ENCODE assay signal across 12 mouse cellular contexts in genomic region chr4:117609371-117610039, GRCm38 (mm10). TPM values are rescaled to one million over a fixed set of nuclear protein-coding genes. Genes with fewer than 3 reads are reported as not detected.
DNase-seq lines count a peak whose midpoint lies in the region; ATAC-seq lines count a peak whose summit lies in the region.
"Had no signal": no experiment of that assay in that cellular context is flagged by ENCODE, and none has a peak within 500 bp of the region (broad histone marks: within the 10 kb centered on the region; RNA-seq: fewer than 3 reads in every experiment).

No protein-coding gene starts in this region.

- no peak for DNase-seq in heart, postnatal 36 days
- peak; percentile 78 for DNase-seq in midbrain, embryonic 11.5 days (ENCODE audit: low spot score, missing footprints)
- no peak for DNase-seq in midbrain, embryonic 10.5 days (ENCODE audit: low spot score)
- no peak for DNase-seq in ovary, postnatal 14 days (ENCODE audit: low spot score)
- DNase-seq: cerebellum, postnatal 10 days; kidney, postnatal 4 days had no signal

- H3K27me3 ChIP-seq in heart, embryonic 14.5 days (ENCODE audit: control insufficient read depth, insufficient read depth, low read length) = no peaks in the 10 kb centered on the region
- no peaks in the 10 kb centered on the region for H3K27me3 ChIP-seq in midbrain, embryonic 11.5 days (ENCODE audit: control insufficient read depth, insufficient read depth, low read length)
- no peaks in the 10 kb centered on the region for H3K27me3 ChIP-seq in midbrain, embryonic 10.5 days (ENCODE audit: low read depth, poor library complexity, severe bottlenecking)
- H3K27me3 ChIP-seq in embryonic facial prominence, embryonic 12.5 days = no peaks in the 10 kb centered on the region
- H3K27me3 ChIP-seq in liver, embryonic 15.5 days = no peaks in the 10 kb centered on the region
- no peaks in the 10 kb centered on the region for H3K27me3 ChIP-seq in intestine, embryonic 15.5 days (replicated peaks)
- H3K27me3 ChIP-seq: CH12.LX had no signal

- H3K27ac ChIP-seq in heart, embryonic 14.5 days (replicated peaks in 1 of 2; ENCODE audit: control insufficient read depth in 1 of 2, insufficient read depth in 1 of 2, low read depth in 2 of 2, low read length in 2 of 2) = 0 out of 4 replicates have a peak overlapping the region, but pooled peaks have one; percentile 7 to 19
- no peak overlapping the region for H3K27ac ChIP-seq in midbrain, embryonic 11.5 days (ENCODE audit: low read depth, low read length)
- no peak overlapping the region for H3K27ac ChIP-seq in midbrain, embryonic 10.5 days (replicated peaks)
- H3K27ac ChIP-seq in embryonic facial prominence, embryonic 12.5 days = peak overlapping the region; percentile 37; the same call in 1 of the 2 replicates
- no peak overlapping the region for H3K27ac ChIP-seq in liver, embryonic 15.5 days (replicated peaks)
- no peak overlapping the region for H3K27ac ChIP-seq in intestine, embryonic 15.5 days

- peaks cover 23 to 48% of the 10 kb centered on the region in 2 experiments for H3K4me1 ChIP-seq in heart, embryonic 14.5 days (ENCODE audit: control insufficient read depth in 2 of 2, insufficient read depth in 2 of 2, low read length in 2 of 2)
- peaks cover 18% of the 10 kb centered on the region for H3K4me1 ChIP-seq in midbrain, embryonic 11.5 days (ENCODE audit: control insufficient read depth, insufficient read depth, low read length)
- H3K4me1 ChIP-seq in midbrain, embryonic 10.5 days = peaks cover 39% of the 10 kb centered on the region
- H3K4me1 ChIP-seq in embryonic facial prominence, embryonic 12.5 days = peaks cover 37% of the 10 kb centered on the region
- peaks cover 43% of the 10 kb centered on the region for H3K4me1 ChIP-seq in liver, embryonic 15.5 days (replicated peaks)
- no peaks in the 10 kb centered on the region for H3K4me1 ChIP-seq in intestine, embryonic 15.5 days (replicated peaks)

- H3K9ac ChIP-seq in heart, embryonic 14.5 days (ENCODE audit: low read length) = no peak overlapping the region
- H3K9ac ChIP-seq in midbrain, embryonic 11.5 days (ENCODE audit: low read length) = no peak overlapping the region
- H3K9ac ChIP-seq in embryonic facial prominence, embryonic 12.5 days = no peak overlapping the region
- H3K9ac ChIP-seq in liver, embryonic 15.5 days = no peak overlapping the region
- H3K9ac ChIP-seq in intestine, embryonic 15.5 days = no peak overlapping the region

- no peaks in the 10 kb centered on the region for H3K9me3 ChIP-seq in heart, embryonic 14.5 days (ENCODE audit: control insufficient read depth, low read length)
- no peaks in the 10 kb centered on the region for H3K9me3 ChIP-seq in midbrain, embryonic 11.5 days (ENCODE audit: control insufficient read depth, low read length)
- no peaks in the 10 kb centered on the region for H3K9me3 ChIP-seq in midbrain, embryonic 10.5 days (replicated peaks)
- no peaks in the 10 kb centered on the region for H3K9me3 ChIP-seq in embryonic facial prominence, embryonic 12.5 days
- H3K9me3 ChIP-seq in liver, embryonic 15.5 days (replicated peaks) = no peaks in the 10 kb centered on the region
- no peaks in the 10 kb centered on the region for H3K9me3 ChIP-seq in intestine, embryonic 15.5 days

- H3K4me2 ChIP-seq in heart, embryonic 14.5 days (ENCODE audit: low read length) = no peak overlapping the region; the same call in 1 of the 2 replicates
- H3K4me2 ChIP-seq in midbrain, embryonic 11.5 days = no peak overlapping the region
- H3K4me2 ChIP-seq in embryonic facial prominence, embryonic 12.5 days (replicated peaks) = no peak overlapping the region
- H3K4me2 ChIP-seq in liver, embryonic 15.5 days = no peak overlapping the region
- no peak overlapping the region for H3K4me2 ChIP-seq in intestine, embryonic 15.5 days (replicated peaks)

- no peak overlapping the region for H3K4me3 ChIP-seq in heart, embryonic 14.5 days (ENCODE audit: control insufficient read depth in 1 of 2, insufficient read depth in 1 of 2, low read depth in 1 of 2, low read length in 2 of 2)
- H3K4me3 ChIP-seq in midbrain, embryonic 11.5 days (ENCODE audit: low read depth, low read length) = no peak overlapping the region
- no peak overlapping the region for H3K4me3 ChIP-seq in midbrain, embryonic 10.5 days
- no peak overlapping the region for H3K4me3 ChIP-seq in embryonic facial prominence, embryonic 12.5 days
- H3K4me3 ChIP-seq in liver, embryonic 15.5 days (replicated peaks) = no peak overlapping the region
- H3K4me3 ChIP-seq in intestine, embryonic 15.5 days (replicated peaks) = no peak overlapping the region

- intact Hi-C loops in heart, postnatal 36 days (cut with DNase I) = no loop called here

- H3K36me3 ChIP-seq in heart, embryonic 14.5 days (ENCODE audit: control insufficient read depth, insufficient read depth, low read length) = peaks cover 33% of the 10 kb centered on the region
- no peaks in the 10 kb centered on the region; the same call in 1 of the 2 replicates for H3K36me3 ChIP-seq in midbrain, embryonic 11.5 days (ENCODE audit: control insufficient read depth, insufficient read depth, low read length)
- H3K36me3 ChIP-seq in midbrain, embryonic 10.5 days = peaks cover 62% of the 10 kb centered on the region
- peaks cover 39% of the 10 kb centered on the region; the same call in 1 of the 2 replicates for H3K36me3 ChIP-seq in embryonic facial prominence, embryonic 12.5 days
- no peaks in the 10 kb centered on the region; the same call in 1 of the 2 replicates for H3K36me3 ChIP-seq in liver, embryonic 15.5 days (replicated peaks)
- H3K36me3 ChIP-seq in intestine, embryonic 15.5 days = peaks cover 5% of the 10 kb centered on the region; the same call in 1 of the 2 replicates

- WGBS in heart, embryonic 14.5 days = 16% methylated on average over 7 of the region's 7 CpGs
- WGBS in midbrain, embryonic 11.5 days = 64% methylated on average over 7 of the region's 7 CpGs
- 71% methylated on average over 7 of the region's 7 CpGs for WGBS in midbrain, embryonic 10.5 days
- 37% methylated on average over 7 of the region's 7 CpGs for WGBS in embryonic facial prominence, embryonic 12.5 days
- WGBS in liver, embryonic 15.5 days (ENCODE audit: insufficient replicate concordance) = 59% methylated on average over 7 of the region's 7 CpGs
- WGBS in intestine, embryonic 15.5 days = 49% methylated on average over 7 of the region's 7 CpGs

- 0 out of 2 replicates have a peak, but pooled peaks have one; percentile 37 for ATAC-seq in heart, embryonic 14.5 days (ENCODE audit: insufficient number of reproducible peaks, insufficient read depth, low FRiP score, low read depth)
- ATAC-seq in midbrain, embryonic 11.5 days (ENCODE audit: low FRiP score) = no peak; the same call in 1 of the 2 replicates
- ATAC-seq in embryonic facial prominence, embryonic 12.5 days (ENCODE audit: insufficient number of reproducible peaks, insufficient read depth, low FRiP score, low TSS enrichment) = no peak; the same call in 1 of the 2 replicates
- 0 out of 2 replicates have a peak, but pooled peaks have one; percentile 20 for ATAC-seq in liver, embryonic 15.5 days (ENCODE audit: insufficient read depth)
- ATAC-seq in intestine, embryonic 15.5 days = no peak
- ATAC-seq: forebrain, embryonic 14.5 days had no signal

RNA-seq across cellular contexts. Expression of gene Eri3, which starts 59.3 kb away (rescaled TPM):
- polyA plus RNA-seq in heart, embryonic 14.5 days (2014; fragmentation: Nextera tagmentation; extraction: Ambion mirVana) = 128 and 130 TPM in 2 replicates
- total RNA-seq in heart, postnatal 36 days (2021) = 10 to 100 TPM; 89.9 to 91.4 TPM
- 121 and 132 TPM in 2 replicates for polyA plus RNA-seq in midbrain, embryonic 11.5 days (2014; fragmentation: Nextera tagmentation; extraction: Ambion mirVana)
- polyA plus RNA-seq in midbrain, embryonic 10.5 days (2016; fragmentation: Nextera tagmentation; extraction: Ambion mirVana) = 111 and 139 TPM in 2 replicates
- 172 and 173 TPM in 2 replicates for polyA plus RNA-seq in embryonic facial prominence, embryonic 12.5 days (2016; fragmentation: Nextera tagmentation; extraction: Ambion mirVana)
- 37.6 and 39.0 TPM in 2 replicates for polyA plus RNA-seq in liver, embryonic 15.5 days (2015; fragmentation: Nextera tagmentation; extraction: Ambion mirVana)
- 95.5 and 102 TPM in 2 replicates for polyA plus RNA-seq in intestine, embryonic 15.5 days (2015; fragmentation: Nextera tagmentation; extraction: Ambion mirVana)

Comparison
In these comparisons a context has a peak if more than half of its experiments do, and no peak if none do; other contexts are left out.
1. ATAC-seq: peak in heart, embryonic 14.5 days (single experiment) and liver, embryonic 15.5 days (single experiment); none in midbrain, embryonic 11.5 days (single experiment), embryonic facial prominence, embryonic 12.5 days (single experiment) and intestine, embryonic 15.5 days (single experiment).
2. H3K27ac ChIP-seq: peak in heart, embryonic 14.5 days (2 of 2) and embryonic facial prominence, embryonic 12.5 days (single experiment); none in midbrain, embryonic 11.5 days (single experiment), midbrain, embryonic 10.5 days (single experiment), liver, embryonic 15.5 days (single experiment) and intestine, embryonic 15.5 days (single experiment).